Mouse (Mus musculus) thymus, adult 2 months (tissue): Measurements from ENCODE around the gene Traf2. TPM values are rescaled to one million over a fixed set of nuclear protein-coding genes. Genes with fewer than 3 reads are reported as not detected.

ENCODE experiments used
- DNase-seq: peaks from one replicate; pipeline ENCODE4 v3.0.0; 2021
- H3K27ac ChIP-seq: fragments of 200-500 bp; 2 replicates; pipeline ENCODE4 v1.5.1; 2012; ENCODE audit warnings: low read length, control low read depth; ENCODE audit not compliant: control insufficient read depth, insufficient read depth
- H3K27me3 ChIP-seq: fragments of 200-500 bp; 2 replicates; pipeline ENCODE4 v1.6.1; 2012; ENCODE audit warnings: mild to moderate bottlenecking, low read length, moderate library complexity, mixed read lengths; ENCODE audit not compliant: control insufficient read depth, insufficient read depth
- H3K36me3 ChIP-seq: fragments of 200-500 bp; 2 replicates; pipeline ENCODE4 v1.6.1; 2012; ENCODE audit warnings: mild to moderate bottlenecking, low read length, moderate library complexity; ENCODE audit not compliant: control insufficient read depth, insufficient read depth
- H3K4me1 ChIP-seq: fragments of 200-500 bp; replicated peaks from 2 replicates; pipeline ENCODE4 v1.6.1; 2012; ENCODE audit warnings: low read length; ENCODE audit not compliant: control insufficient read depth, insufficient read depth
- H3K4me3 ChIP-seq: fragments of 200-500 bp; 2 replicates; pipeline ENCODE4 v1.5.1; 2012; ENCODE audit warnings: mild to moderate bottlenecking, low read length, control low read depth, moderate library complexity; ENCODE audit not compliant: control insufficient read depth, insufficient read depth
- CTCF ChIP-seq: fragments of 200-500 bp; IDR thresholded peaks from 2 replicates; pipeline ENCODE4 v1.5.1; 2012; ENCODE audit warnings: mild to moderate bottlenecking, control low read depth, low read length, moderate library complexity, borderline replicate concordance; ENCODE audit not compliant: control insufficient read depth, poor library complexity, insufficient read depth; ENCODE audit errors: extremely low read depth
- POLR2A ChIP-seq: fragments of 200-500 bp; IDR thresholded peaks from 2 replicates; pipeline ENCODE4 v1.6.1; 2012; ENCODE audit warnings: mild to moderate bottlenecking, low read length, control low read depth, moderate library complexity; ENCODE audit not compliant: control insufficient read depth, poor library complexity, insufficient read depth; ENCODE audit errors: extremely low read depth
- WGBS: fragments of 180-500 bp; shearing (Covaris S2); methylation state at CpG from one replicate; pipeline ENCODE4 v1.1.7; 2018; 5-methylcytosine and 5-hydroxymethylcytosine counted together
- polyA plus RNA-seq: library from polyadenylated mRNA; depleted of rRNA; stranded (reverse); fragments of >200 nt; gene quantifications from 2 replicates; pipeline ENCODE4 v1.2.3, GENCODE M21; 2012

The Traf2 gene
- polyA plus RNA-seq, 1 experiment: 47.7 TPM

GRCm38 (mm10) chr2:25575432-25576027, 28.8 kb upstream of the Traf2 start:
- Histone ChIP-seq H3K4me1 (peaks cover 45% of the 10 kb centered on the region), H3K27me3 (peaks cover 29% of the 10 kb centered on the region), H3K36me3 (no peaks in the 10 kb centered on the region), H3K27ac (peak overlapping the region; percentile 91), H3K4me3 (peak overlapping the region; percentile 54)
- 20% methylated on average over 21 of the region's 21 CpGs for WGBS
- peak; percentile 61 for DNase-seq
- no peak for TF ChIP-seq POLR2A
- no peak for TF ChIP-seq CTCF

- Histone ChIP-seq H3K4me3 (peak within 1 kb of the TSS; percentile 80), H3K36me3 (no peaks in the 10 kb centered on the region), H3K27ac (peak within 1 kb of the TSS; percentile 91), H3K4me1 (peaks cover 41% of the 10 kb centered on the region), H3K27me3 (peaks cover 27% of the 10 kb centered on the region)
- WGBS: under 1% methylated on average over 45 of the region's 45 CpGs
- DNase-seq: peak; percentile 97
- TF ChIP-seq POLR2A: no peak; the same call in none of the 2 replicates
- TF ChIP-seq CTCF: 0 out of 2 replicates have a peak, but pooled peaks have one; percentile 63
Measured at GRCm38 (mm10) chr2:25574579-25575431, 28.1 kb upstream of the Traf2 start, which contains the start of the genes Mamdc4 and Phpt1. Gene Mamdc4 (minus strand): TSS chr2:25574845. Gene Phpt1 (minus strand): TSS chr2:25575224.

DNA sequence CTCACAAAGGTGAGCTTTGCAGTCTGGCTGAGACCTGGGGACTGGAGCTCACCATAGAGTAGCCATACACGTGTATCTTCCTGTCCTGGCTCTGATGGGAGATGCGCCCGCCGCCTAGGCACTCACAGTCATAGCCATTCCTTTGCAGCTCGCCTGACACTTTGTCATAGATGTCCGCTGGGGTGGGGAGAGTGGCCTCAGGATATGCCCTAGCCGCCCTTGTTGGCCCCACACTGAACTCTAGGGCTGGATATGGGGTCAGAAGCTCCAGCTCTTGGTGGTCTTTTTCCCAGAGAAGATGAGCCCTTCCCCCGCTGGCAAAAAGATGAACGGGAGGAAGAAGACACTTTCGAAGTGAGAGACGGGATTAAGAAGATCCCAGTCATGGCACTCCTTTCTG, 27.4 kb upstream of the Traf2 start:
- Histone ChIP-seq H3K27me3 (peaks cover 21% of the 10 kb centered on the region), H3K27ac (no peak overlapping the region), H3K4me3 (peak overlapping the region; percentile 80), H3K36me3 (no peaks in the 10 kb centered on the region), H3K4me1 (peaks cover 34% of the 10 kb centered on the region)
- DNase-seq: peak; percentile 16
- TF ChIP-seq CTCF: no peak
- TF ChIP-seq POLR2A: no peak
- 24% methylated on average over 11 of the region's 11 CpGs for WGBS

DNA sequence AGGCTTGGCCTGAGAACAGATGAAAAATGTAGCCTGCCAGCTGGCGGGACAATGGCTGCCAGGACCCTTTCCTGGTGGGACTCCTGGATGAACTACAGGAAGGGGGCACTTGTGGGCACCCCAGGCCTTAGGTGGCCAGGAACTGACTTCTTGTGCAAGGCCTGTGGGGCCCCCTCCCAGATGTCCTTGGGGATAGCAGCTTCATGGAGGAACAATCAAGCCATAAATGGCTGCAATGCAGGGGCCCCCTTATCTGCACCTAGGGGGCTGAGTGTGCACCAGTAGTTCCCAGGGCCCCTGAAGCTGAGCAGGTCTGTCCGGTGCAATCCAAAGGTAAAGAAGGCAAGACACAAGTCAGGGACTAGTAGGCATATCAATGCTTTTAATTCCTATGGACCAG, 26.3 kb upstream of the Traf2 start:
- DNase-seq: no peak
- no peaks in the 10 kb centered on the region for H3K36me3 ChIP-seq
- TF ChIP-seq POLR2A: no peak
- TF ChIP-seq CTCF: no peak
- H3K27me3 ChIP-seq: peaks cover 11% of the 10 kb centered on the region; the same call in 1 of the 2 replicates
- H3K4me3 ChIP-seq: no peak overlapping the region
- peaks cover 27% of the 10 kb centered on the region for H3K4me1 ChIP-seq
- H3K27ac ChIP-seq: no peak overlapping the region
- WGBS: 93% methylated on average over 2 of the region's 2 CpGs

GRCm38 (mm10) chr2:25571221-25571620, 24.5 kb upstream of the Traf2 start:
- Histone ChIP-seq H3K27ac (no peak overlapping the region), H3K4me1 (peaks cover 16% of the 10 kb centered on the region), H3K27me3 (no peaks in the 10 kb centered on the region), H3K4me3 (no peak overlapping the region), H3K36me3 (no peaks in the 10 kb centered on the region)
- 96% methylated on average over 4 of the region's 4 CpGs for WGBS
- no peak for TF ChIP-seq CTCF
- no peak for TF ChIP-seq POLR2A
- no peak for DNase-seq

- Histone ChIP-seq H3K27me3 (no peaks in the 10 kb centered on the region), H3K4me3 (no peak overlapping the region), H3K27ac (no peak overlapping the region), H3K36me3 (peaks cover 5% of the 10 kb centered on the region), H3K4me1 (peaks cover 7% of the 10 kb centered on the region)
- TF ChIP-seq POLR2A (no peak), CTCF (no peak)
- 95% methylated on average over 3 of the region's 3 CpGs for WGBS
- no peak for DNase-seq
Measured at GRCm38 (mm10) chr2:25569323-25569722, 22.6 kb upstream of the Traf2 start.
